Mouse (Mus musculus) induced T-regulatory cell, adult 2 months (primary cell): ENCODE measurements at regions not wholly inside any gene's neighbourhood (a gene's known extent, or its start where the extent isn't known, plus 50 kb on each side); places are given as distances from the start of the nearest gene placed in this dataset.

Experiments
- DNase-seq: peaks from one replicate; pipeline ENCODE4 v3.0.0-alpha.2; 2012; ENCODE audit warnings: low read depth

DNA sequence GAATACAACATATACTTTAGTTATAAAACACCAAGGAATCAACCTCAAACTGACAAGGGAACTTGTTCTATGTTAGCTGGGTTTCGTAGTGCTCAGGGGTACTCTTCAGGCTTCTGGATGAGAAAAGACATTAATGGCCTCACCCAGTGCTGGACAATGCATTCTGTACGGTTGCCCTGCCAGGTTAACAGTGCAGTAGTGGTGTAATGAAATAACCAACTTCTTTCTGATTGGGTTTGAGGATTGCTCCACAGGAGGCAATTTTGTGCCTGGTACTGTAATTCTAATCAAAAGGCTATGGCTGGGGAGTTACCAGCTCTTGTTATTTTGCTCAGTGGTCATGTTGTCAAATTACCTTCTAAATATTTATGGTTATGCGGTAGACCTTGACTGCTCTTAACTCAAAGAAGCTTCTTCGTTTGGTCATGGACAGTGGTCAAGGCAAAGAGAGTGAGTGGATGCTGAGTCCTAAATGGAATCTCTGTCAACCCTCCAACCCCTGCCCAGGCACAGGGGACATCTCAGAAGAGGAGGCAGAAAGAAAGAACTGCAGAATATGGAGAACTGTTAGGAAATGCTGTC, 158.8 kb upstream of the B3gat2 start:
- DNase-seq, result no peak

DNA sequence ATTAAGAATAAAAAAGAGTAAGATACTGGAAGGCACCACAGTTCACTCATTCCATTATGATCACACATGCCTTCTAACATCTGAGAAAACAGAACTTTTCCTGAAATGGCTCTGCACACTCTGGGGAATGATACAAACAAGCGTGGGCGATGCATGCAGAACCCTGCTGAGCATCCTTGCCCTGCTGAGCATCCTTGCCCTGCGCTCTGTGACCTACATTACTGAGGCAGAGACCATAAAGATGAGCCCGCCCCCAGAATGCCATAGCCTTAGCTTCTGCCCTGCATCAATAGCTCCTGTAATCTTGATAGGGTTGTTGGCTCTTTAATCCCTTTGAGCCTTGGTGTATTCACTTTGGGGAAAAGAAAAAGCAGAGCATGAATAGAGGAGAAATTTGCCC, 132.2 kb upstream of the B3gat2 start:
- no peak for DNase-seq

DNA sequence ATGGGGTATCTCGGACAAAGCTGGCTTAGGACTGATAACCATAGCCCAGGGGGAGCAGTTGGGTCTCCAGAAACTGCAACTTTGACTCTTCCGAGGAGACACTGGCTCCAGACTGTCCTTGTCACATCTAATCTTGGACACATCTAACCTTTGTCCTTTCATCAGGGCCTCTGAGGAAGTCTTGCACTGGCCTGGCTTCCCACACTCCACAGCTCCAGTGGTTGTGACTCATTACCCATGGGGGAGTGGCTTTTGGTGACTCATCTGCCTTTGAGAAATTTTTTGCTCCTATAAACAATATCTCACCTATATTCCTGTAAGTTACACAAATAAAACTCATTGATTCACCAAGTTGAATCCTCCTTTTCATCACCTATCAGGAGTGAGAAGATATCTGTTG, 116.5 kb upstream of the B3gat2 start:
- no peak for DNase-seq

GRCm38 (mm10) chr1:23648875-23649506, 112.6 kb upstream of the B3gat2 start:
- no peak for DNase-seq

GRCm38 (mm10) chr1:23649886-23650285, 111.7 kb upstream of the B3gat2 start:
- DNase-seq, result no peak

- DNase-seq, result no peak
Observed at GRCm38 (mm10) chr1:23653628-23654027, 107.9 kb upstream of the B3gat2 start.

- no peak for DNase-seq
Observed at GRCm38 (mm10) chr1:23655768-23656167, 105.8 kb upstream of the B3gat2 start.

- no peak for DNase-seq
Observed at GRCm38 (mm10) chr1:23656302-23656701, 105.3 kb upstream of the B3gat2 start.

DNA sequence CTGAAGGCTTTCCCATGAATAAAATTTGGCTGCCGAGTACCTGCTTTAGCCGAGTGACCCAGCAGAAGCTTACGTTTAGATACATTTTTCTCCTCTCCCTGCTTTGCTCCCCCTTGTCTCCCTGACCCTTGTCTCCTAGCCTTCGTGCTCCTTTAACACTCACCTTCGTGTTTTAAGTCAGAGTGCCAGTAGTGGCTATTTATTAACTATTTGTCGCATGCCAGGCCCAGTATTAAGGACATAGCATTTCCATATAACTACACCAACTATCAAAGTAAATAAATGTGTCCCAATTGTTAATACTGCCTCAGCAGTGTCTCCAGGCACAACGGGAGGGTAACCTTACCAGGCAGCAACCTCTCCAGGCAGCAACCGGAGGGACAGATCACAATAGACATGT, 104.8 kb upstream of the B3gat2 start:
- DNase-seq, result no peak

- no peak for DNase-seq
Observed at GRCm38 (mm10) chr1:23670514-23670913, 91.0 kb upstream of the B3gat2 start.

DNA sequence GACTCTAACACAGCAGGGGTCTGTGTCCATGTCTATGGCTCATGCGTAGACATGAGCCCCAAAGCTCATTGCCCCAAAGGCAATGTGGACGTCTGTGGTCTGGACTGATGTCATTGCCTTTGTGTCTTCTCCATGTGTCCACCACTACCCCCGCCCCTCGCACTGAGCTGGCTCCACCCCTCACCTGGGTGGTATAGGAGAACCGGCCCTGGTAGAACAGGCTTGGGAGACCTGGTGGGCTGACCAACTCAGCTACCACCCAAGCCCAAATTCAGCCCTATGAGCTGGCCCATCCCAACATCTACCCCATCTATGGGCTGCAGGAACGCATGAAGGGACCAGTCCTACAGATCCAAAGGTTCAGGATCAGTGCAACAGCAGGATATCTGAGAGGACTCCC, 87.2 kb upstream of the B3gat2 start:
- DNase-seq, result no peak

DNA sequence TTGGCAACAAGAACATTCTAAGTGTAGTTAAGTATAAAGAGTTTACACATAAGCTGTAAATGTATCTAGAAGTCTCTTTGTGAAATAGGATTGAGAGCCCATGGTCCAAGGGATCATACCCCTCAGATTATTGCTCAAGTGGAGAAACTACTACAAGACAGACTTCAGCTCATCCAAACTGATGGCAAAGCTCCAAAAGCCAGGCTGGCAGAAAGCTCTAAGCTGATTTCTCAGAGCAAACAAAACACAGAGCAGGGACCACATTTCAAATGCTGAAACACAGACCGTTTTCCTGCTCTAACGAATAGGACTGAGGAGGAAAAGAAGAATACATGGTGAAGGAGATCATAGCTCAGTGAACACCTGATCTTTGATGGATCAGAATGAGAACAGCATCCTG, 85.3 kb upstream of the B3gat2 start:
- no peak for DNase-seq

GRCm38 (mm10) chr1:23689398-23689797, 72.2 kb upstream of the B3gat2 start:
- no peak for DNase-seq

DNA sequence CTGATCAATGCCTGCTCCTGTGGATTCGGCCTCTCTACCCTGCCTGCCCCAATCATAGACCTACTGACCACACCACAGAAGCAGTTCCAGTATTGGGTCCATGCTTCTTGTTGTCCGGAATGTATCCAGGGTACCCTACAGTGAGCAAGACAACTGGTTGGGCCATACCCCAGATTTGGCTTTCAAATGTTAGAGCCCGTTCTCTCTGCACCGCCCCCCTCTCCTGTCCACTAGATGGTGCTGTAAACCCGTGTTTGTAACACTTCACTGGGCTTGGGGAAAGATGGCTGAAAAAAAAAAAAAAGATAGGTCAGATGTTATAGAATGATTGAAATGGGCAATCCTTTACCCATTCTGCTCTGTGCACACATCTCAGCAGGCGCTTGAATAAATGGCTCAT, 56.1 kb upstream of the B3gat2 start:
- DNase-seq, result peak; percentile 7

DNA sequence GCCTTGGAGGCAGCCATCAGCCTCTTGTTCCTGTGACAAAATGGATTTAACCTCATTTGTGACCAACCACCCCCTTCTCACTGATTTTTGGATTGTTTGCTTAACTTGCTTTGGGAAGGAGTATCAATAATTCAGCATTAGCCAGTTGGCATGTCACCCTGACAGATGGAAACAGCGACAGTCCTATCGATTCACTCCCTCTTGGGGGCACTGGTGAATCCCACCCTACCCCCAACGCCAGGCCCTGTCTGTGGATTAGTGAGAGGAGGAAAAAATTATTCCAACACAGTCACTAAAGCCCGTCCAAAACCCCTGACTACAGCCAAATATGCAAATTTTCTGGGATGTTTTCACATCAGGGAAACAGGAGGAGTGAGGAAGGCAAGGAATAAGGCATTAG, 55.1 kb upstream of the B3gat2 start:
- DNase-seq, result no peak
